Mouse (Mus musculus): ENCODE measurements around the gene Gngt2. TPM values are rescaled to one million over a fixed set of nuclear protein-coding genes. Genes with fewer than 3 reads are reported as not detected.

Gene Gngt2
- polyA plus RNA-seq, 1 experiment = 167 TPM

GRCm38 (mm10) chr11:95824071-95824876 lies 12.7 kb upstream of the Gngt2 start, which contains the start of gene Phospho1:
Gene Phospho1 (plus strand): TSS chr11:95824499.
- Histone ChIP-seq H3K4me3 (ENCODE audit: insufficient read depth, low read length) (peak within 1 kb of the TSS; percentile 78), H3K27ac (ENCODE audit: insufficient read depth, low read depth, low read length) (no peak within 1 kb of the TSS)
- TF ChIP-seq CTCF (IDR thresholded peaks at IDR 0.05; ENCODE audit: low read depth, low read length) (no peak), POLR2A (IDR thresholded peaks at IDR 0.05; ENCODE audit: borderline replicate concordance, low read depth, low read length) (no peak)

GRCm38 (mm10) chr11:95824877-95825243 lies 12.2 kb upstream of the Gngt2 start:
- Histone ChIP-seq H3K4me3 (ENCODE audit: insufficient read depth, low read length) (peak overlapping the region; percentile 65), H3K27ac (ENCODE audit: insufficient read depth, low read depth, low read length) (no peak overlapping the region), H3K4me1 (ENCODE audit: control insufficient read depth, insufficient read depth, low read length) (peaks cover 12% of the 10 kb centered on the region)
- TF ChIP-seq POLR2A (IDR thresholded peaks at IDR 0.05; ENCODE audit: borderline replicate concordance, low read depth, low read length) (no peak), CTCF (IDR thresholded peaks at IDR 0.05; ENCODE audit: low read depth, low read length) (no peak)

More at GRCm38 (mm10) chr11:95824071-95824876, 12.7 kb upstream of the Gngt2 start, which contains the start of gene Phospho1:
- peaks cover 12% of the 10 kb centered on the region for H3K4me1 ChIP-seq (ENCODE audit: control insufficient read depth, insufficient read depth, low read length)

GRCm38 (mm10) chr11:95825625-95826024 lies 11.4 kb upstream of the Gngt2 start:
- Histone ChIP-seq H3K4me1 (ENCODE audit: control insufficient read depth, insufficient read depth, low read length) (peaks cover 12% of the 10 kb centered on the region), H3K4me3 (ENCODE audit: insufficient read depth, low read length) (no peak overlapping the region), H3K27ac (ENCODE audit: insufficient read depth, low read depth, low read length) (no peak overlapping the region)
- TF ChIP-seq CTCF (IDR thresholded peaks at IDR 0.05; ENCODE audit: low read depth, low read length) (no peak), POLR2A (IDR thresholded peaks at IDR 0.05; ENCODE audit: borderline replicate concordance, low read depth, low read length) (no peak)

- TF ChIP-seq CTCF (IDR thresholded peaks at IDR 0.05; ENCODE audit: low read depth, low read length) (no peak), POLR2A (IDR thresholded peaks at IDR 0.05; ENCODE audit: borderline replicate concordance, low read depth, low read length) (no peak)
- peaks cover 15% of the 10 kb centered on the region for H3K4me1 ChIP-seq (ENCODE audit: control insufficient read depth, insufficient read depth, low read length)
- H3K4me3 ChIP-seq (ENCODE audit: insufficient read depth, low read length) = no peak overlapping the region
- no peak overlapping the region for H3K27ac ChIP-seq (ENCODE audit: insufficient read depth, low read depth, low read length)
These were observed 10.5 kb upstream of the Gngt2 start for GRCm38 (mm10) chr11:95826317-95827167.

GRCm38 (mm10) chr11:95827168-95827447 lies 9.9 kb upstream of the Gngt2 start:
- Histone ChIP-seq H3K27ac (ENCODE audit: insufficient read depth, low read depth, low read length) (no peak overlapping the region), H3K4me1 (ENCODE audit: control insufficient read depth, insufficient read depth, low read length) (peaks cover 15% of the 10 kb centered on the region), H3K4me3 (ENCODE audit: insufficient read depth, low read length) (no peak overlapping the region)
- TF ChIP-seq POLR2A (IDR thresholded peaks at IDR 0.05; ENCODE audit: borderline replicate concordance, low read depth, low read length) (no peak), CTCF (IDR thresholded peaks at IDR 0.05; ENCODE audit: low read depth, low read length) (no peak)

- Histone ChIP-seq H3K27ac (ENCODE audit: insufficient read depth, low read depth, low read length) (no peak overlapping the region), H3K4me1 (ENCODE audit: control insufficient read depth, insufficient read depth, low read length) (peaks cover 15% of the 10 kb centered on the region), H3K4me3 (ENCODE audit: insufficient read depth, low read length) (no peak overlapping the region)
- TF ChIP-seq POLR2A (IDR thresholded peaks at IDR 0.05; ENCODE audit: borderline replicate concordance, low read depth, low read length) = no peak
- TF ChIP-seq CTCF (IDR thresholded peaks at IDR 0.05; ENCODE audit: low read depth, low read length) = peak; percentile 59
These were observed 9.4 kb upstream of the Gngt2 start for GRCm38 (mm10) chr11:95827464-95828085.

- Histone ChIP-seq H3K27ac (ENCODE audit: insufficient read depth, low read depth, low read length) (no peak overlapping the region), H3K4me3 (ENCODE audit: insufficient read depth, low read length) (no peak overlapping the region), H3K4me1 (ENCODE audit: control insufficient read depth, insufficient read depth, low read length) (peaks cover 15% of the 10 kb centered on the region)
- TF ChIP-seq POLR2A (IDR thresholded peaks at IDR 0.05; ENCODE audit: borderline replicate concordance, low read depth, low read length) = no peak
- no peak for TF ChIP-seq CTCF (IDR thresholded peaks at IDR 0.05; ENCODE audit: low read depth, low read length)
These were observed 8.6 kb upstream of the Gngt2 start for GRCm38 (mm10) chr11:95828181-95828964.

GRCm38 (mm10) chr11:95829526-95830050 lies 7.4 kb upstream of the Gngt2 start:
- no peak for TF ChIP-seq POLR2A (IDR thresholded peaks at IDR 0.05; ENCODE audit: borderline replicate concordance, low read depth, low read length)
- no peak for TF ChIP-seq CTCF (IDR thresholded peaks at IDR 0.05; ENCODE audit: low read depth, low read length)
- H3K4me1 ChIP-seq (ENCODE audit: control insufficient read depth, insufficient read depth, low read length) = peaks cover 24% of the 10 kb centered on the region
- no peak overlapping the region for H3K27ac ChIP-seq (ENCODE audit: insufficient read depth, low read depth, low read length)
- no peak overlapping the region for H3K4me3 ChIP-seq (ENCODE audit: insufficient read depth, low read length)

Data from bone marrow macrophage, adult 2 months (primary cell).